Mouse (Mus musculus): ENCODE results near the gene Il2rg.

The Il2rg gene

GRCm38 (mm10) chrX:101268025-101268754, at the start of gene Il2rg:
Il2rg (minus strand) TSS chrX:101268255.
- DNase-seq (ENCODE audit: low read depth), result peak; percentile 75

GRCm38 (mm10) chrX:101313625-101314359, 45.7 kb upstream of the Il2rg start:
- no peak for DNase-seq (ENCODE audit: low read depth)

- DNase-seq (ENCODE audit: low read depth), result no peak
These were observed 41.2 kb upstream of the Il2rg start for GRCm38 (mm10) chrX:101309299-101309698.

GRCm38 (mm10) chrX:101304646-101305045, 36.6 kb upstream of the Il2rg start:
- no peak for DNase-seq (ENCODE audit: low read depth)

- no peak for DNase-seq (ENCODE audit: low read depth)
These were observed 33.6 kb upstream of the Il2rg start for GRCm38 (mm10) chrX:101301654-101302053.

GRCm38 (mm10) chrX:101300427-101301030, 32.5 kb upstream of the Il2rg start:
- DNase-seq (ENCODE audit: low read depth), result no peak

- DNase-seq (ENCODE audit: low read depth), result no peak
These were observed 31.7 kb upstream of the Il2rg start for GRCm38 (mm10) chrX:101299473-101300426.

- DNase-seq (ENCODE audit: low read depth), result no peak
These were observed 31.0 kb upstream of the Il2rg start, which contains the start of gene Nlgn3 for GRCm38 (mm10) chrX:101299055-101299454. Nlgn3 (plus strand) TSS chrX:101299168.

- DNase-seq (ENCODE audit: low read depth), result no peak
These were observed 22.1 kb upstream of the Il2rg start for GRCm38 (mm10) chrX:101290111-101290510.

- DNase-seq (ENCODE audit: low read depth), result no peak
These were observed 21.0 kb upstream of the Il2rg start for GRCm38 (mm10) chrX:101289037-101289436.

GRCm38 (mm10) chrX:101288432-101288831, 20.4 kb upstream of the Il2rg start:
- DNase-seq (ENCODE audit: low read depth), result no peak

GRCm38 (mm10) chrX:101287543-101287942, 19.5 kb upstream of the Il2rg start:
- no peak for DNase-seq (ENCODE audit: low read depth)

GRCm38 (mm10) chrX:101285953-101286670, 18.1 kb upstream of the Il2rg start:
- DNase-seq (ENCODE audit: low read depth), result no peak

- peak; percentile 51 for DNase-seq (ENCODE audit: low read depth)
These were observed 17.5 kb upstream of the Il2rg start for GRCm38 (mm10) chrX:101285534-101285933.

GRCm38 (mm10) chrX:101282813-101283212, 14.8 kb upstream of the Il2rg start:
- DNase-seq (ENCODE audit: low read depth), result no peak

GRCm38 (mm10) chrX:101273875-101274738, 6.1 kb upstream of the Il2rg start, which contains the start of gene Med12:
Med12 (plus strand) TSS chrX:101274030.
- DNase-seq (ENCODE audit: low read depth), result peak; percentile 90

- DNase-seq (ENCODE audit: low read depth), result no peak
These were observed 5.4 kb upstream of the Il2rg start for GRCm38 (mm10) chrX:101273410-101273809.

GRCm38 (mm10) chrX:101268755-101269124, 685 bp upstream of the Il2rg start, which contains the start of gene Gm20489:
Gm20489 (minus strand) TSS chrX:101269023.
- no peak for DNase-seq (ENCODE audit: low read depth)

- DNase-seq (ENCODE audit: low read depth), result no peak
These were observed 1.4 kb downstream of the Il2rg start for GRCm38 (mm10) chrX:101266631-101267030.

GRCm38 (mm10) chrX:101263892-101264291, 4.2 kb downstream of the Il2rg start, which contains the start of gene Gm614:
Gm614 (minus strand) TSS chrX:101263992.
- DNase-seq (ENCODE audit: low read depth), result no peak
